Mouse (Mus musculus) embryonic facial prominence, embryonic 11.5 days (tissue): Measurements from ENCODE around the gene Gm10382. TPM values are rescaled to one million over a fixed set of nuclear protein-coding genes. Genes with fewer than 3 reads are reported as not detected.
A peak's percentile ranks its signal among the peaks of the same experiment; 100 is the strongest.
"Not testable (repeated sequence)": the region's sequence is repeated elsewhere in the genome, so short reads cannot be mapped to it uniquely, and the experiment has no call there.

ENCODE experiments used
- ATAC-seq: fragments of 200-750 bp; cut with Nextera tagmentation; replicated peaks from 2 replicates; pipeline ENCODE4 v1.8.0; 2017; ENCODE audit warnings: low read depth; ENCODE audit not compliant: insufficient number of reproducible peaks, low FRiP score, low TSS enrichment
- DNase-seq: peaks from one replicate; pipeline ENCODE4 v3.0.0-alpha.2; 2015; ENCODE audit warnings: low spot score
- H3K27ac ChIP-seq: fragments of 300-500 bp; sonication (generic); replicated peaks from 2 replicates; pipeline ENCODE4 v1.5.1; 2014; ENCODE audit warnings: mild to moderate bottlenecking, low read depth, low read length, control low read depth
- H3K27me3 ChIP-seq: fragments of 300-500 bp; sonication (generic); 2 replicates; pipeline ENCODE4 v1.6.1; 2014; ENCODE audit warnings: mild to moderate bottlenecking, low read length, moderate library complexity, mixed read lengths; ENCODE audit not compliant: control insufficient read depth, insufficient read depth
- H3K36me3 ChIP-seq: fragments of 300-500 bp; sonication (generic); replicated peaks from 2 replicates; pipeline ENCODE4 v1.6.1; 2014; ENCODE audit warnings: low read depth, mild to moderate bottlenecking, low read length, moderate library complexity, mixed read lengths; ENCODE audit not compliant: control insufficient read depth, insufficient read depth
- H3K4me1 ChIP-seq: fragments of 300-500 bp; sonication (generic); 2 replicates; pipeline ENCODE4 v1.6.1; 2014; ENCODE audit warnings: low read length, mixed read lengths; ENCODE audit not compliant: control insufficient read depth, insufficient read depth
- H3K4me2 ChIP-seq: fragments of 300-500 bp; sonication (generic); 2 replicates; pipeline ENCODE4 v1.6.1; 2014; ENCODE audit warnings: low read depth, mild to moderate bottlenecking, control low read depth, low read length, moderate library complexity
- H3K4me3 ChIP-seq: fragments of 300-500 bp; sonication (generic); 2 replicates; pipeline ENCODE4 v1.5.1; 2014; ENCODE audit warnings: low read depth, low read length, control low read depth
- H3K9ac ChIP-seq: fragments of 300-500 bp; sonication (generic); replicated peaks from 2 replicates; pipeline ENCODE4 v1.6.1; 2014; ENCODE audit warnings: mild to moderate bottlenecking, control low read depth, low read length
- H3K9me3 ChIP-seq: fragments of 300-500 bp; sonication (generic); replicated peaks from 2 replicates; pipeline ENCODE4 v1.6.1; 2016; ENCODE audit warnings: mild to moderate bottlenecking, low read length, inconsistent platforms, mixed read lengths; ENCODE audit not compliant: control insufficient read depth
- WGBS: fragments of 180-500 bp; shearing (Covaris S2); extraction: QIAGEN DNeasy Blood & Tissue Kit; methylation state at CpG from one replicate; pipeline ENCODE4 v1.1.7; 2014; 5-methylcytosine and 5-hydroxymethylcytosine counted together
- polyA plus RNA-seq: library from polyadenylated mRNA; unstranded; fragments of >200 nt; fragmentation: Nextera tagmentation; extraction: Ambion mirVana; gene quantifications from 2 replicates; pipeline ENCODE4 v1.2.1, GENCODE M21; 2014

The Gm10382 gene
- polyA plus RNA-seq, 1 experiment from 2014 or later: not detected

- DNase-seq (no peak), ATAC-seq (no peak)
- Histone ChIP-seq H3K4me1 (no peaks in the 10 kb centered on the region), H3K36me3 (peaks cover 20% of the 10 kb centered on the region), H3K4me2 (no peak overlapping the region), H3K27ac (no peak overlapping the region), H3K9me3 (no peaks in the 10 kb centered on the region), H3K27me3 (no peaks in the 10 kb centered on the region), H3K9ac (no peak overlapping the region), H3K4me3 (no peak overlapping the region)
- WGBS: 79% methylated on average over 11 of the region's 11 CpGs
Observed at GRCm38 (mm10) chr5:125419124-125419523, 30.0 kb downstream of the Gm10382 start.

- no peak overlapping the region for H3K27ac ChIP-seq
- H3K9ac ChIP-seq: no peak overlapping the region
- no peak for ATAC-seq
- no peaks in the 10 kb centered on the region for H3K27me3 ChIP-seq
- DNase-seq: no peak
- no peaks in the 10 kb centered on the region for H3K9me3 ChIP-seq
- no peak overlapping the region for H3K4me2 ChIP-seq
- H3K4me1 ChIP-seq: no peaks in the 10 kb centered on the region
- H3K36me3 ChIP-seq: peaks cover 19% of the 10 kb centered on the region
- H3K4me3 ChIP-seq: no peak overlapping the region
- WGBS: 87% methylated on average over 10 of the region's 10 CpGs
Observed at GRCm38 (mm10) chr5:125425698-125426276, 36.7 kb downstream of the Gm10382 start.

- no peaks in the 10 kb centered on the region for H3K27me3 ChIP-seq
- H3K9ac ChIP-seq: no peak overlapping the region
- WGBS: 94% methylated on average over 10 of the region's 10 CpGs
- peaks cover 19% of the 10 kb centered on the region for H3K36me3 ChIP-seq
- no peak overlapping the region for H3K27ac ChIP-seq
- ATAC-seq (no peak), DNase-seq (no peak)
- H3K4me1 ChIP-seq: no peaks in the 10 kb centered on the region
- no peak overlapping the region for H3K4me2 ChIP-seq
- no peaks in the 10 kb centered on the region for H3K9me3 ChIP-seq
- H3K4me3 ChIP-seq: no peak overlapping the region
Observed at GRCm38 (mm10) chr5:125426343-125426742, 37.2 kb downstream of the Gm10382 start.

- H3K36me3 ChIP-seq, H3K27ac ChIP-seq, H3K4me2 ChIP-seq, H3K9ac ChIP-seq, H3K4me3 ChIP-seq, H3K4me1 ChIP-seq, H3K9me3 ChIP-seq, ATAC-seq, DNase-seq, H3K27me3 ChIP-seq: not testable (repeated sequence)
- 85% methylated on average over 2 of the region's 2 CpGs for WGBS
Observed at GRCm38 (mm10) chr5:125432324-125432723, 43.2 kb downstream of the Gm10382 start.

- Histone ChIP-seq H3K4me2 (peak within 1 kb of the TSS; percentile 81), H3K9ac (peak within 1 kb of the TSS; percentile 81), H3K9me3 (no peaks in the 10 kb centered on the region), H3K27ac (no peak within 1 kb of the TSS), H3K36me3 (no peaks in the 10 kb centered on the region; the same call in 1 of the 2 replicates), H3K4me1 (no peaks in the 10 kb centered on the region; the same call in 1 of the 2 replicates), H3K27me3 (no peaks in the 10 kb centered on the region), H3K4me3 (peak within 1 kb of the TSS; percentile 68)
- under 1% methylated on average over 46 of the region's 46 CpGs for WGBS
- peak; percentile 95 for ATAC-seq
- DNase-seq: peak; percentile 97
Observed at GRCm38 (mm10) chr5:125433793-125434337, 44.7 kb downstream of the Gm10382 start, which contains the start of gene Dhx37. Gene Dhx37 (minus strand): TSS chr5:125434121.

- H3K27ac ChIP-seq, ATAC-seq, H3K36me3 ChIP-seq, H3K9ac ChIP-seq, H3K9me3 ChIP-seq, H3K4me1 ChIP-seq, H3K27me3 ChIP-seq, DNase-seq, H3K4me2 ChIP-seq: not testable (repeated sequence)
- WGBS: 53% methylated on average over 15 of the region's 15 CpGs
- H3K4me3 ChIP-seq: peak overlapping the region; percentile 68
Observed at GRCm38 (mm10) chr5:125434347-125434746, 45.2 kb downstream of the Gm10382 start.

Other genes with a start within 250 kb of the Gm10382 start
- 12.4 and 15.0 TPM in 2 replicates for gene Ncor2, start 210.1 kb upstream of the Gm10382 start, polyA plus RNA-seq
- gene Scarb1, start 48.2 kb upstream of the Gm10382 start, polyA plus RNA-seq: 22.7 and 26.4 TPM in 2 replicates
- gene Ubc, start 880 bp downstream of the Gm10382 start, polyA plus RNA-seq: 1,016 and 1,055 TPM in 2 replicates
- gene Dhx37, start 44.8 kb downstream of the Gm10382 start, polyA plus RNA-seq: 7.2 and 9.0 TPM in 2 replicates
- gene Bri3bp, start 52.2 kb downstream of the Gm10382 start, polyA plus RNA-seq: 26.3 and 29.2 TPM in 2 replicates
- gene Aacs, start 86.5 kb downstream of the Gm10382 start, polyA plus RNA-seq: 28.4 and 34.7 TPM in 2 replicates
- 0.13 and 0.60 TPM in 2 replicates for gene Tmem132b, start 142.5 kb downstream of the Gm10382 start, polyA plus RNA-seq